Mouse (Mus musculus) ES-E14 (cell line): Measurements from ENCODE around the gene Sppl2b. TPM values are rescaled to one million over a fixed set of nuclear protein-coding genes. Genes with fewer than 3 reads are reported as not detected.

ENCODE experiments used
- DNase-seq: peaks from one replicate; pipeline ENCODE4 v3.0.0-alpha.2; 2013; ENCODE audit warnings: low read depth, low spot score
- H3K27ac ChIP-seq: 2 replicates; pipeline ENCODE4 v1.5.1; 2012; ENCODE audit warnings: low read depth, mild to moderate bottlenecking, low read length, moderate library complexity, mixed read lengths; ENCODE audit not compliant: poor library complexity, insufficient read depth, severe bottlenecking
- H3K36me3 ChIP-seq: 2 replicates; pipeline ENCODE4 v1.6.1; 2012; ENCODE audit warnings: mild to moderate bottlenecking, low read length, moderate library complexity, mixed read lengths; ENCODE audit not compliant: control insufficient read depth, poor library complexity, insufficient read depth, severe bottlenecking
- H3K4me1 ChIP-seq, 2 experiments: fragments of 150-350 bp in 1 of 2; sonication (generic) in 1 of 2; 2 replicates each; pipeline ENCODE4 v1.6.1; 2012; ENCODE audit warnings: low read length in 2 of 2, mild to moderate bottlenecking in 1 of 2, mixed read lengths in 1 of 2; ENCODE audit not compliant: control insufficient read depth in 2 of 2, insufficient read depth in 2 of 2, poor library complexity in 1 of 2
- H3K4me3 ChIP-seq, 2 experiments: fragments of 150-350 bp in 1 of 2; sonication (generic) in 1 of 2; 2 replicates each; pipeline ENCODE4 v1.5.1; 2012; ENCODE audit warnings: low read length in 2 of 2, low read depth in 1 of 2, mild to moderate bottlenecking in 1 of 2, mixed read lengths in 1 of 2; ENCODE audit not compliant: insufficient read depth in 1 of 2, poor library complexity in 1 of 2, severe bottlenecking in 1 of 2
- H3K9ac ChIP-seq: 2 replicates; pipeline ENCODE4 v1.6.1; 2012; ENCODE audit warnings: low read depth, mild to moderate bottlenecking, low read length, mixed read lengths; ENCODE audit not compliant: poor library complexity, insufficient read depth, severe bottlenecking
- H3K9me3 ChIP-seq: fragments of 150-350 bp; sonication (generic); 2 replicates; pipeline ENCODE4 v1.6.1; 2012; ENCODE audit warnings: low read depth, mild to moderate bottlenecking, low read length; ENCODE audit not compliant: control insufficient read depth, insufficient read depth
- CHD2 ChIP-seq: IDR thresholded peaks from 2 replicates; pipeline ENCODE4 v1.6.1; 2014; ENCODE audit warnings: mild to moderate bottlenecking, low read depth, low read length, inconsistent platforms
- HCFC1 ChIP-seq: IDR thresholded peaks from 2 replicates; pipeline ENCODE4 v1.6.1; 2012; ENCODE audit warnings: low read length, inconsistent platforms, borderline replicate concordance; ENCODE audit not compliant: insufficient read depth
- MAFK ChIP-seq: IDR thresholded peaks from 2 replicates; pipeline ENCODE4 v1.6.1; 2014; ENCODE audit warnings: mild to moderate bottlenecking, low read depth, low read length, inconsistent platforms; ENCODE audit not compliant: insufficient read depth
- ZC3H11A ChIP-seq: IDR thresholded peaks from 2 replicates; pipeline ENCODE4 v1.6.1; 2012; ENCODE audit warnings: low read depth, mild to moderate bottlenecking, inconsistent platforms, low read length, borderline replicate concordance
- ZNF384 ChIP-seq: IDR thresholded peaks from 2 replicates; pipeline ENCODE4 v1.6.1; 2012; ENCODE audit warnings: low read depth, low read length, inconsistent platforms
- in situ Hi-C, 2 experiments: fragments of 600-800 bp; cut with MboI; formaldehyde crosslinking; loops; one replicate each; pipeline ENCODE4 v1.15.1; 2025; ENCODE audit warnings: low sequenced_read_pairs in 2 of 2, inconsistent platforms in 1 of 2; ENCODE audit not compliant: unreplicated experiment in 2 of 2
- total RNA-seq: library from RNA; depleted of rRNA; stranded (reverse); fragments of 300-350 nt; gene quantifications from 2 replicates; pipeline ENCODE4 v1.2.3, GENCODE M21; 2012

Gene Sppl2b
- total RNA-seq, 1 experiment = 38.9 TPM

GRCm38 (mm10) chr10:80914253-80914656 lies 59.2 kb downstream of the Sppl2b start:
- in situ Hi-C loops = no loop called here
- Histone ChIP-seq H3K4me3 (no peak overlapping the region), H3K36me3 (peaks cover 43% of the 10 kb centered on the region), H3K9me3 (no peaks in the 10 kb centered on the region), H3K9ac (no peak overlapping the region; the same call in 1 of the 2 replicates), H3K27ac (no peak overlapping the region), H3K4me1 (peaks cover 0 to 4% of the 10 kb centered on the region in 2 experiments; a peak in 1 of 4 replicates)
- no peak for DNase-seq
- no peak for TF ChIP-seq HCFC1
- TF ChIP-seq ZC3H11A = no peak
- TF ChIP-seq CHD2 = no peak
- no peak for TF ChIP-seq ZNF384
- TF ChIP-seq MAFK = no peak

GRCm38 (mm10) chr10:80915260-80915659 lies 60.2 kb downstream of the Sppl2b start:
- Histone ChIP-seq H3K36me3 (peaks cover 34% of the 10 kb centered on the region), H3K9ac (no peak overlapping the region), H3K4me1 (peaks cover 0 to 4% of the 10 kb centered on the region in 2 experiments; a peak in 1 of 4 replicates), H3K9me3 (no peaks in the 10 kb centered on the region), H3K27ac (no peak overlapping the region), H3K4me3 (no peak overlapping the region)
- DNase-seq = no peak
- TF ChIP-seq CHD2 (no peak), ZC3H11A (no peak), HCFC1 (no peak), ZNF384 (no peak), MAFK (no peak)
- in situ Hi-C loops = no loop called here

- peaks cover 31% of the 10 kb centered on the region for H3K36me3 ChIP-seq
- in situ Hi-C loops = no loop called here
- no peak for DNase-seq
These were observed 60.7 kb downstream of the Sppl2b start for GRCm38 (mm10) chr10:80915736-80916135.

GRCm38 (mm10) chr10:80917336-80917778 lies 62.3 kb downstream of the Sppl2b start:
- in situ Hi-C loops = no loop called here
- Histone ChIP-seq H3K27ac (no peak overlapping the region), H3K9me3 (no peaks in the 10 kb centered on the region), H3K9ac (peak overlapping the region; percentile 90), H3K4me1 (peaks cover 4 to 6% of the 10 kb centered on the region in 2 experiments; a peak in 3 of 4 replicates), H3K36me3 (peaks cover 20% of the 10 kb centered on the region), H3K4me3 (peak overlapping the region; percentile 98)
- peak; percentile 75 for DNase-seq
- no peak for TF ChIP-seq CHD2
- no peak for TF ChIP-seq MAFK
- no peak for TF ChIP-seq ZC3H11A
- no peak for TF ChIP-seq HCFC1
- TF ChIP-seq ZNF384 = no peak

More at GRCm38 (mm10) chr10:80915736-80916135, 60.7 kb downstream of the Sppl2b start:
- Histone ChIP-seq H3K4me3 (no peak overlapping the region), H3K9me3 (no peaks in the 10 kb centered on the region), H3K4me1 (peaks cover 0 to 4% of the 10 kb centered on the region in 2 experiments; a peak in 1 of 4 replicates), H3K27ac (no peak overlapping the region), H3K9ac (no peak overlapping the region)
- TF ChIP-seq HCFC1 (no peak), ZNF384 (no peak), CHD2 (no peak), MAFK (no peak), ZC3H11A (no peak)
